Mouse (Mus musculus): ENCODE measurements around the gene Sema4d.
"Not testable (repeated sequence)": the region's sequence is repeated elsewhere in the genome, so short reads cannot be mapped to it uniquely, and the experiment has no call there.

The Sema4d gene

GRCm38 (mm10) chr13:51793425-51793891 is at the start of gene Sema4d:
Sema4d (minus strand) TSS chr13:51793747.
- DNase-seq (ENCODE audit: low spot score) = peak; percentile 53

- DNase-seq (ENCODE audit: low spot score) = no peak
Observed at GRCm38 (mm10) chr13:51843298-51843697, 49.8 kb upstream of the Sema4d start.

- DNase-seq (ENCODE audit: low spot score) = no peak
Observed at GRCm38 (mm10) chr13:51842773-51843172, 49.2 kb upstream of the Sema4d start.

GRCm38 (mm10) chr13:51842191-51842590 is 48.6 kb upstream of the Sema4d start:
- DNase-seq (ENCODE audit: low spot score) = no peak

- no peak for DNase-seq (ENCODE audit: low spot score)
Observed at GRCm38 (mm10) chr13:51841541-51842115, 48.1 kb upstream of the Sema4d start.

GRCm38 (mm10) chr13:51840702-51841101 is 47.2 kb upstream of the Sema4d start:
- DNase-seq (ENCODE audit: low spot score) = no peak

- peak; percentile 58 for DNase-seq (ENCODE audit: low spot score)
Observed at GRCm38 (mm10) chr13:51839250-51840026, 45.9 kb upstream of the Sema4d start.

GRCm38 (mm10) chr13:51837402-51837801 is 43.9 kb upstream of the Sema4d start:
- no peak for DNase-seq (ENCODE audit: low spot score)

GRCm38 (mm10) chr13:51835208-51835607 is 41.7 kb upstream of the Sema4d start:
- DNase-seq (ENCODE audit: low spot score) = not testable (repeated sequence)

- DNase-seq (ENCODE audit: low spot score) = no peak
Observed at GRCm38 (mm10) chr13:51834520-51834919, 41.0 kb upstream of the Sema4d start.

- DNase-seq (ENCODE audit: low spot score) = not testable (repeated sequence)
Observed at GRCm38 (mm10) chr13:51834024-51834423, 40.5 kb upstream of the Sema4d start.

- DNase-seq (ENCODE audit: low spot score) = no peak
Observed at GRCm38 (mm10) chr13:51833611-51834010, 40.1 kb upstream of the Sema4d start.

GRCm38 (mm10) chr13:51832491-51832890 is 38.9 kb upstream of the Sema4d start:
- DNase-seq (ENCODE audit: low spot score) = no peak

GRCm38 (mm10) chr13:51830744-51831450 is 37.4 kb upstream of the Sema4d start:
- peak; percentile 49 for DNase-seq (ENCODE audit: low spot score)

GRCm38 (mm10) chr13:51823822-51824495 is 30.4 kb upstream of the Sema4d start:
- no peak for DNase-seq (ENCODE audit: low spot score)

- DNase-seq (ENCODE audit: low spot score) = no peak
Observed at GRCm38 (mm10) chr13:51821988-51822387, 28.4 kb upstream of the Sema4d start.

- DNase-seq (ENCODE audit: low spot score) = no peak
Observed at GRCm38 (mm10) chr13:51819351-51819750, 25.8 kb upstream of the Sema4d start.

GRCm38 (mm10) chr13:51818944-51819326 is 25.4 kb upstream of the Sema4d start:
- DNase-seq (ENCODE audit: low spot score) = no peak

- DNase-seq (ENCODE audit: low spot score) = no peak
Observed at GRCm38 (mm10) chr13:51818170-51818943, 24.8 kb upstream of the Sema4d start.

GRCm38 (mm10) chr13:51816559-51817041 is 23.1 kb upstream of the Sema4d start:
- no peak for DNase-seq (ENCODE audit: low spot score)

GRCm38 (mm10) chr13:51815865-51816504 is 22.4 kb upstream of the Sema4d start:
- peak; percentile 80 for DNase-seq (ENCODE audit: low spot score)
